Mouse (Mus musculus) hindbrain, embryonic 16.5 days (tissue): ENCODE data around the gene Desi1. TPM values are rescaled to one million over a fixed set of nuclear protein-coding genes. Genes with fewer than 3 reads are reported as not detected.

Experiments used
- ATAC-seq: fragments of 200-750 bp; cut with Nextera tagmentation; 2 replicates; pipeline ENCODE4 v1.8.0; 2017; ENCODE audit warnings: moderate TSS enrichment, moderate library complexity
- H3K27ac ChIP-seq: fragments of 300-500 bp; sonication (generic); 2 replicates; pipeline ENCODE4 v1.5.1; 2014; ENCODE audit warnings: low read depth, mild to moderate bottlenecking, control low read depth, low read length, moderate library complexity
- H3K27me3 ChIP-seq: fragments of 300-500 bp; sonication (generic); replicated peaks from 2 replicates; pipeline ENCODE4 v1.6.1; 2014; ENCODE audit warnings: low read length; ENCODE audit not compliant: control insufficient read depth, insufficient read depth
- H3K36me3 ChIP-seq: fragments of 300-500 bp; sonication (generic); 2 replicates; pipeline ENCODE4 v1.6.1; 2014; ENCODE audit warnings: mild to moderate bottlenecking, low read length, moderate library complexity, mixed read lengths; ENCODE audit not compliant: control insufficient read depth, insufficient read depth
- H3K4me1 ChIP-seq: fragments of 300-500 bp; sonication (generic); 2 replicates; pipeline ENCODE4 v1.6.1; 2014; ENCODE audit warnings: low read depth, low read length; ENCODE audit not compliant: control insufficient read depth, insufficient read depth
- H3K4me2 ChIP-seq: fragments of 300-500 bp; sonication (generic); 2 replicates; pipeline ENCODE4 v1.6.1; 2014; ENCODE audit warnings: mild to moderate bottlenecking, low read length, control low read depth, moderate library complexity
- H3K4me3 ChIP-seq: fragments of 300-500 bp; sonication (generic); 2 replicates; pipeline ENCODE4 v1.5.1; 2014; ENCODE audit warnings: mild to moderate bottlenecking, low read length, control low read depth, moderate library complexity
- H3K9ac ChIP-seq: fragments of 300-500 bp; sonication (generic); 2 replicates; pipeline ENCODE4 v1.6.1; 2014; ENCODE audit warnings: low read depth, mild to moderate bottlenecking, control low read depth, low read length, moderate library complexity
- H3K9me3 ChIP-seq: fragments of 300-500 bp; sonication (generic); 2 replicates; pipeline ENCODE4 v1.6.1; 2014; ENCODE audit warnings: mild to moderate bottlenecking, low read length, moderate library complexity; ENCODE audit not compliant: control insufficient read depth
- WGBS: fragments of 180-500 bp; shearing (Covaris S2); extraction: QIAGEN DNeasy Blood & Tissue Kit; methylation state at CpG from one replicate; pipeline ENCODE4 v1.1.7; 2014; 5-methylcytosine and 5-hydroxymethylcytosine counted together
- polyA plus RNA-seq: library from polyadenylated mRNA; unstranded; fragments of >200 nt; fragmentation: Nextera tagmentation; extraction: Ambion mirVana; gene quantifications from 2 replicates; pipeline ENCODE4 v1.2.1, GENCODE M21; 2015

Gene Desi1
- polyA plus RNA-seq, 1 experiment from 2014 or later, result 53.7 TPM

GRCm38 (mm10) chr15:81964980-81965545, 68.6 kb downstream of the Desi1 start:
- Histone ChIP-seq H3K4me1 (no peaks in the 10 kb centered on the region), H3K36me3 (no peaks in the 10 kb centered on the region), H3K27me3 (no peaks in the 10 kb centered on the region), H3K9me3 (no peaks in the 10 kb centered on the region), H3K9ac (no peak overlapping the region), H3K27ac (no peak overlapping the region), H3K4me3 (no peak overlapping the region), H3K4me2 (no peak overlapping the region)
- WGBS, result 59% methylated on average over 4 of the region's 4 CpGs
- no peak for ATAC-seq

GRCm38 (mm10) chr15:81964262-81964661, 69.4 kb downstream of the Desi1 start:
- H3K36me3 ChIP-seq, result no peaks in the 10 kb centered on the region
- no peak for ATAC-seq
- H3K4me3 ChIP-seq, result no peak overlapping the region
- peaks cover 3% of the 10 kb centered on the region; the same call in 1 of the 2 replicates for H3K4me1 ChIP-seq
- no peaks in the 10 kb centered on the region for H3K27me3 ChIP-seq
- no peak overlapping the region for H3K4me2 ChIP-seq
- no peak overlapping the region for H3K9ac ChIP-seq
- 85% methylated on average over 1 of the region's 1 CpGs for WGBS
- no peak overlapping the region for H3K27ac ChIP-seq
- no peaks in the 10 kb centered on the region for H3K9me3 ChIP-seq

GRCm38 (mm10) chr15:81961078-81961451, 72.6 kb downstream of the Desi1 start:
- peak overlapping the region; percentile 91 for H3K27ac ChIP-seq

GRCm38 (mm10) chr15:81960171-81961077, 73.2 kb downstream of the Desi1 start, which contains the start of gene Pmm1:
Pmm1 (minus strand) TSS chr15:81960930.
- H3K9ac ChIP-seq, result peak within 1 kb of the TSS; percentile 89
- H3K36me3 ChIP-seq, result peaks cover 2% of the 10 kb centered on the region; the same call in 1 of the 2 replicates
- under 1% methylated on average over 68 of the region's 77 CpGs for WGBS
- peak within 1 kb of the TSS; percentile 74 for H3K4me3 ChIP-seq
- no peaks in the 10 kb centered on the region for H3K9me3 ChIP-seq
- peak within 1 kb of the TSS; percentile 91 for H3K27ac ChIP-seq
- H3K4me2 ChIP-seq, result peak within 1 kb of the TSS; percentile 90
- H3K4me1 ChIP-seq, result peaks cover 6% of the 10 kb centered on the region; the same call in 1 of the 2 replicates
- no peaks in the 10 kb centered on the region for H3K27me3 ChIP-seq
- peak; percentile 98 for ATAC-seq

More at GRCm38 (mm10) chr15:81961078-81961451, 72.6 kb downstream of the Desi1 start:
- H3K4me2 ChIP-seq, result peak overlapping the region; percentile 90
- no peaks in the 10 kb centered on the region for H3K36me3 ChIP-seq
- peak overlapping the region; percentile 74 for H3K4me3 ChIP-seq
- no peak for ATAC-seq
- no peaks in the 10 kb centered on the region for H3K27me3 ChIP-seq
- peaks cover 6% of the 10 kb centered on the region; the same call in 1 of the 2 replicates for H3K4me1 ChIP-seq
- WGBS, result 4% methylated on average over 8 of the region's 8 CpGs
- H3K9me3 ChIP-seq, result no peaks in the 10 kb centered on the region
- H3K9ac ChIP-seq, result peak overlapping the region; percentile 53; the same call in 1 of the 2 replicates

GRCm38 (mm10) chr15:81958906-81959305, 74.8 kb downstream of the Desi1 start:
- no peaks in the 10 kb centered on the region for H3K27me3 ChIP-seq
- no peak overlapping the region for H3K4me3 ChIP-seq
- no peak for ATAC-seq
- 94% methylated on average over 3 of the region's 3 CpGs for WGBS
- no peak overlapping the region for H3K9ac ChIP-seq
- H3K9me3 ChIP-seq, result no peaks in the 10 kb centered on the region
- peaks cover 13% of the 10 kb centered on the region for H3K36me3 ChIP-seq
- H3K4me2 ChIP-seq, result no peak overlapping the region
- H3K27ac ChIP-seq, result no peak overlapping the region
- H3K4me1 ChIP-seq, result peaks cover 6% of the 10 kb centered on the region; the same call in 1 of the 2 replicates

- Histone ChIP-seq H3K4me3 (no peak overlapping the region), H3K36me3 (peaks cover 13% of the 10 kb centered on the region), H3K27me3 (no peaks in the 10 kb centered on the region), H3K27ac (no peak overlapping the region), H3K4me1 (peaks cover 6% of the 10 kb centered on the region; the same call in 1 of the 2 replicates), H3K4me2 (no peak overlapping the region), H3K9ac (no peak overlapping the region), H3K9me3 (no peaks in the 10 kb centered on the region)
- 90% methylated on average over 11 of the region's 11 CpGs for WGBS
- no peak for ATAC-seq
Observed at GRCm38 (mm10) chr15:81957598-81957997, 76.1 kb downstream of the Desi1 start.

- WGBS, result 55% methylated on average over 8 of the region's 8 CpGs
- Histone ChIP-seq H3K27me3 (no peaks in the 10 kb centered on the region), H3K9me3 (no peaks in the 10 kb centered on the region), H3K4me3 (no peak overlapping the region), H3K36me3 (peaks cover 15% of the 10 kb centered on the region), H3K9ac (no peak overlapping the region), H3K4me1 (peaks cover 6% of the 10 kb centered on the region; the same call in 1 of the 2 replicates), H3K27ac (no peak overlapping the region), H3K4me2 (no peak overlapping the region)
- no peak for ATAC-seq
Observed at GRCm38 (mm10) chr15:81956457-81956856, 77.2 kb downstream of the Desi1 start.

GRCm38 (mm10) chr15:81955414-81955813, 78.2 kb downstream of the Desi1 start:
- Histone ChIP-seq H3K4me2 (no peak overlapping the region), H3K4me1 (peaks cover 6% of the 10 kb centered on the region; the same call in 1 of the 2 replicates), H3K9me3 (no peaks in the 10 kb centered on the region), H3K9ac (no peak overlapping the region), H3K27ac (no peak overlapping the region), H3K4me3 (no peak overlapping the region), H3K36me3 (peaks cover 15% of the 10 kb centered on the region), H3K27me3 (no peaks in the 10 kb centered on the region)
- 95% methylated on average over 15 of the region's 15 CpGs for WGBS
- ATAC-seq, result no peak

GRCm38 (mm10) chr15:81954716-81955115, 78.9 kb downstream of the Desi1 start:
- Histone ChIP-seq H3K27me3 (no peaks in the 10 kb centered on the region), H3K9ac (no peak overlapping the region), H3K4me2 (no peak overlapping the region), H3K9me3 (no peaks in the 10 kb centered on the region), H3K4me1 (peaks cover 6% of the 10 kb centered on the region; the same call in 1 of the 2 replicates), H3K4me3 (no peak overlapping the region), H3K36me3 (peaks cover 15% of the 10 kb centered on the region), H3K27ac (no peak overlapping the region)
- no peak for ATAC-seq
- WGBS, result 92% methylated on average over 6 of the region's 6 CpGs
